Mouse (Mus musculus) c-Kit-positive CD71-negative TER-119-negative erythroid progenitor cells, embryonic 14.5 days (primary cell): ENCODE measurements around the gene Slc39a8.

Source experiments
- DNase-seq: peaks from one replicate; pipeline ENCODE4 v3.0.0-alpha.2; 2013; ENCODE audit warnings: low read depth

The Slc39a8 gene

GRCm38 (mm10) chr3:135825016-135825753 is at the start of gene Slc39a8:
Gene Slc39a8 (plus strand): TSS chr3:135825279.
- DNase-seq, result peak; percentile 75

GRCm38 (mm10) chr3:135785065-135785464 is 40.0 kb upstream of the Slc39a8 start:
- no peak for DNase-seq

DNA sequence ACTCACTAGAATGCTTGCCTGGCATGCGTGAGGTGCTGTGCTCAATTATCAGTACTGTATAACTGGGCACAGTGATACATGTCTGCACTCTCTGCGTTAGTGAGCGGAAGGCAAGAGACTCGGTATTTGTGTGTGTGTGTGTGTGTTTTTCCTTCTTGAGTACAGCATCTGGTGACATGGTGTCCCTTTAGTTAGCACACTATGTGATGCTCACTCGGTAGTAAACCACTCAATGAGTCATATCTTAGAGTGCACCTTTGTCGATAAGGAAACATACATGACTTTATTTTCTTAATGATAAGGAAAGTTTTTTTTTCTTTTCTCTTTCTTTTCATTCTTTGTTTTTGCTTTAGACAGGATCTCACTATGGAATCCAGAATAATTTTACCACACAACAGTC is 29.0 kb upstream of the Slc39a8 start:
- DNase-seq, result no peak

DNA sequence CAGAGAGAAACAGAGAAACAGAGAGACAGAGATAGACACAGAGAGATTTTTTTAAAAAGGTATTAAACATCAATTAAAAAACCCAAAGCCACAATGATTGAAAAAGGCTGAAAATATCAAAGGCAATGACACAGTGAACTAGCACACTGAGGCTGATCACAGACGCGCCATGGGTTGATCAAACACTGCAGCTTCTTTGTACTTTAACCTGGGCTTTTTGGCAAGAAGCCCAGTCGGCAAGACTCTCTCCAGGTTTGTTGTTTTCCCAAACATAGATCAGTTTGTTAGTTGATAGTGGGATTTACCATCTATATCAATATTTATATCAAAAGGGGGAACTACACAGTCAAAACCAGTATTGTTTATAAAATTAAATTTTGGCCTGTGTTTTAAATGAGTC is 26.8 kb upstream of the Slc39a8 start:
- DNase-seq, result no peak

DNA sequence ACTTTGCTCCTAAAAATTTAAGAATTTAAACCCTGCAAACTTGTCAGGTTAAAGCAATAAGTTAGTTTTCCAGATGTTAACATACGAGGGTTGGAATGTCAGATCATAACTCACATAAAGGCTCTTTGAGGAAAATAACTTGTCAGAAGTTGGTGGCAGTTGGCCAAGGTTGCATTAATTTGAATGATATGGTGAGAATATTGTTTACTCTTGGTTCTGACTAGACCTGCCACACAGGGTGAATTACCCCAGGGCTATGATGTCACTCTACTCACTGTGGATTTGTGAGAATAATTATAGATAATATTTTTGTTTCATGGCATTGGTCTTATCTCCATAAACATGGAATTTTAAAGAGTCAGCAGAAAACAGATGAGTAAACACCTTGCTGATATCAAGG is 26.4 kb upstream of the Slc39a8 start:
- DNase-seq, result no peak

DNA sequence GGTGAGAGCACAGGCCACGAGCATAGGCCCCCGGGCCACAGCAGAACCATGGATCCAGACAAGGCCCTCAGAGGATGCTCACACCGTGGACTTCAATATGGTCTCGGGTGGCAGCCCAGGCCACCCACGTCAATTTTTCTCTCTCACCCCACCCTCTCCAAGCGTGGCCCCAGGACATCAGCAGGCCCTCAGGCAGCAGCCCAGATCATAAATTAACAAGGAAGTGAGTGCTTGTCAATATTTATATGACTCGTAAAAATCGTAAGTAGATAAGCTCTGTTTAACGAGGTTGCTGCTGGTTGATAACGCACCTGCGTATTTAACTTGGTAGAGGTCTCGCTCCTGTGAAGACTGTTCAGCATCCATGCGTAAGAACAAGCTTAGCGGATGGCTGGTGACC is 10.4 kb upstream of the Slc39a8 start:
- no peak for DNase-seq

DNA sequence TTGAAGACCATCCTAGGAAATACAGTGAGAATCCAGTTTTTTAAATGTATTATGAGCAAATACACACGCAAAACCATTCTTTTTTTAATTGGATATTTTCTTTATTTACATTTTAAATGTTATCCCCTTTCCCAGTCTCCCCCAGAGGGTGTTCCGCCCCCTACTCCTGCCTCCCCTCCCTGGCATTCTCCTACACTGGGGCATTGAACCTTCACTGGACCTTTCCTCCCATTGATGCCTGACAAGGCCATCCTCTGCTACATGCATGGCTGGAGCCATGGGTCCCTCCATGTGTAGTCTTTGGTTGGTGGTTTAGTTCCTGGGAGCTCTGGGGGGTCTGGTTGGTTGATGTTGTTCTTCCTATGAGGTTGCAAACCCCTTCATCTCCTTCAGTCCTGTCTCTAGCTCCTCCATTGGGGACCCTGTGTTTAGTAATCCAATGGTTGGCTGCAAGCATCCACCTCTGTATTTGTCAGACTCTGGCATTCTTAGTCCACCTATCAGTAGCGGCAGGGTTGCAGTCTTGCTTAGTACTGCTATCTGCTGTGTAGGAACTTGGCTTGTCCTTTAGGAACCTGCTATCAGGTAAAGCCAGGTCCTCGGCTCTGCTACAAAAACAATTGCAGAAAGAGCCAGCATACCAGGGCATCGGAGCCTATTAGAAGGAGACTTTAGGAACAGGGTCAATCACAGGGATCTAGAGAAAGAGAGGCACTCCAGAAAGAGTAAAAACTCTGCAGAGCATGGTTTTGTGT is 8.9 kb upstream of the Slc39a8 start:
- no peak for DNase-seq

DNA sequence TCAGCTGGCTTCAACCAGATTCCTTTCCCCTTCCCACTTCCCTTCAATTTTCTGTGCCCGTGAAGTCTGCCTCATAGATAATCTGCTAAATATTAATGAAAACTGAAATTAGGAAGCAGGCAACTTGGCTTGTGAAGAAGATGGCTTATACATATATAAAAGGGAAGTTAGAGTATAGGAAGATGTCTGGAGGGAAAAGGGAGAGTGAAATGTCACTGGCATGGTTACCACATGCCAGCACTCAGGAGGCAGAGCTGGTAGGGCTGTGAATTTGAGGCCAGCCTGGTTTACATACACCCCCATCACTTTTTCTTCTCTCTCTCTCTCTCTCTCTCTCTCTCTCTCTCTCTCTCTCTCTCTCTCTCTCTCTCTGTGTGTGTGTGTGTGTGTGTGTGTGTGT is 8.0 kb upstream of the Slc39a8 start:
- no peak for DNase-seq

DNA sequence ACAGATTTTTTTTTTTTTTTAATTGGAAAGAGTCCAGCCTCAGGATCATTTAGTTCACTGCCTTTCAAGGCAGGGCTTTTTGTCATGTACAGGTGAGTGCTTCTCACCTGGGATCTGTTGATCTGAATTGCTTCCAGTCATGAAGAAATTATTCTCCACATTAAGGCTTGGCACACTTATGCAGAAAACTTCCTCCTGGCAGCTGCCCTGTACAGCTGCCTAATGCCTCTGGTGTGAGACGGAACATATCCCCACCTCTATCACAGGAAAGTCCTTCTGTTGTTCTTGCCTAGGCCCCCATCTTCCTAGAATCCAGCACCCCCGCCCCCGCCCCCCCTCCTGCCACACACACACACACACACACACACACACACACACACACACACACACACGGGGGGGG is 643 bp upstream of the Slc39a8 start:
- DNase-seq, result no peak

- DNase-seq, result peak; percentile 48
Observed at GRCm38 (mm10) chr3:135825754-135826683, 940 bp downstream of the Slc39a8 start.

- no peak for DNase-seq
Observed at GRCm38 (mm10) chr3:135826684-135827249, 1.7 kb downstream of the Slc39a8 start.

DNA sequence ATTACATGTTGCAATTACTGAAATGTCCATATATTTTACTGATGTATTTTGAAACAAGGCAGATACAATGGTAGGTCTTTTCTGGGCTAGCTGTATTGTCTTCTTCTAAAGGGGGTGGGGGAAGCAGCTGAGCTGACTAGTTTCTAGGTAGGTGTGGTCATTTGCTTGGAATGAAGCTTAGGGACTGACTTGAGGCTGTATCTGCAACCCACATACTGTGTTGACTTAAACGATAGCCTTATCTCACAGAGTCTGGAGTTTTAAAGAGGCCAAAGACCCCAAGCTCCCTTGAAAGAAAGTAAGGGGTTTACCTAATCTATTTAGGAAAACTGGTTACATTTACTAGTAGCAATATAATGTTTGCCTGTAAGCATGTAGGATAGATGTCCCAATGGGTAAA is 2.9 kb downstream of the Slc39a8 start:
- DNase-seq, result no peak

- no peak for DNase-seq
Observed at GRCm38 (mm10) chr3:135832496-135832895, 7.4 kb downstream of the Slc39a8 start.

- no peak for DNase-seq
Observed at GRCm38 (mm10) chr3:135832907-135833306, 7.8 kb downstream of the Slc39a8 start.

DNA sequence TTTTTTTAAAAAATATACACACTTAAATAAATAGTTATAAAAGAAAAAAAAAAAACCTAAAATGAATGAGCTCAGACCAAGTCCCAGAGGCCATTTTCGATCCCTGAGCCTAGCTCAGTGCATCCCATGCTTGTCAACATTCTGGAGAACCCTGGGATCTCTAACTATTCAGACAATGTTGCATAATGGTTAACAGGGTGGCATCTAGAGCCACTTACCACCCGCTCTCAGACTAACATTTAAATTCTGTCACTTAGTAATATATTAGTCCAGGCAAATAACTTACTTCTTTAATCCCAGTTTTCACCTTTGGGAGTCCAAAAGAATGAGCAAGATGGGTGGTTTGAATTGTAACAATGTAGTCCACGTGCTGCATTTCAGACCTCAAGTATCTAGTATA is 9.9 kb downstream of the Slc39a8 start:
- DNase-seq, result no peak

GRCm38 (mm10) chr3:135839535-135839934 is 14.5 kb downstream of the Slc39a8 start:
- DNase-seq, result no peak

DNA sequence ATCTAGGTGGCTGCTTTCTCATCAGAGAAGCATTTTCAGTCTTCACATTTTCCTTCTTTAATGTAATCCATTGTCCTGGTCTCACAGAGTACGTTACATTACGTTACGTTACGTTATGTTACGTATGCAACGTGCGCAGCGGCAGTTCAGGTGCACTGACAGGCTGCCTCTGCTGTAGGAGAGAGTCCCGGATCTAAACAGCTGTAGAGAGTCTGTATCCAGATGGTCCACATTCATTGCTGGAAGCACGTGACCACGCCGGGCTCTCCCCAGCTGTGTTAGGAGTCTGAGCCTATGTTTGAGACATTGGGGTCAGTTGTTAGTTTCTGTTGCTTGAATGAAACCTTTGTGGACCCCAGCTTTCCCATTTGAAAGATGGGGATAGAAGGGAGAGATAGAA is 15.1 kb downstream of the Slc39a8 start:
- DNase-seq, result no peak

DNA sequence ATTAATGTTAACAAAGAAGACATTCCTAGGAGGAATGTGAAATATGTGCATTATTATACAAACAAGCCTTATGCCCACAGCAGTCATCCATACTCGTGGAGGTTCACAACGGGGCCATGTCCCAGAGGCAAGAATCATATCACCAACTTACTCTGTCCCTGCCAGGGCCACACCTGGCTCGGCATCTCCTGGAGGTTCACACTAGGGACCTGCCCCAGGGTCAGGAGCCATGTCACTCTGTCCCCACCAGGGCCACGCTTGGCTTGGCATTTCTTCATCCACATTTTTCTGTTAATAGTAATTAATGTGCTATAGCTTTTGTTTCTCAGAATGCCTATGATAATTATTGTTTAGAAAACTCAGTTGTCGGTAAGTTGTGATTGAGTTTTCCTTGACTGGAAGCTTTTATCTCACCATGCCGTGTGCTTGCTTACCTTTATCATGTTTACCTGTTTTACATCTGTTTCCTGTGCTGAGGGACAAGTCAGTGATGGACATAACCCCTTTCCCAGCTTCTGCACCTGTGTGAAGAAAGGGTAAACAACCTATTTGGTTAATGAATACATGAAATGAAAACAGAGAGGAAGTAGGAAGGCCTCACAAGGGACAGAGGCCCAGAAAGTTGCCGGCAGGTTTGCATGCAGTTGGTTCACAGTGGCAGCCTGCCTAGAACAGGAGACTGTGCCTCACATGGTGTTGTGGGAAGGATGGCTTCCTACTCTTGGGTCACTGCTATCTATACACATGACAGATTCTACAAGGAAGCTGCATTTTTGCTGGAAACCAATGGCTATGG is 16.8 kb downstream of the Slc39a8 start:
- DNase-seq, result no peak

- DNase-seq, result no peak
Observed at GRCm38 (mm10) chr3:135843181-135843580, 18.1 kb downstream of the Slc39a8 start.

GRCm38 (mm10) chr3:135843707-135844106 is 18.6 kb downstream of the Slc39a8 start:
- no peak for DNase-seq

DNA sequence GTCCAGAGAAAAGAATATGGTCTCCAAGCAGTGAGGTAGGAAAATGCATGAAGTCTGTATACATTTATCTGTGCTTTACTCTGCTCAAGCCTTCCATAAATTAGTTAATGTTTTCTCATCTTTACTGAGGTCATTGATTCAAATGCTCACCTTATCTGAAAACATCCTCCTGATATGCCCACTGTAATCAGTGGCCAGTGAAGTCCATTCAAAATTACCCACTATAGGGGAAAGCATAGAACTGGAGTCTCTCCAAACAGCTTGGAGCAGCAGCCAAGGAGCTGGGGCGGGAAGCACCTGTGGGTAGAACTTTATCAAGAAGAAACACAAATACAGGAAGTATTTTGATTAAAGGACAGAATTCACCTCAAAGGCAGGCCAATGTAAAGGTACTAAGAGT is 19.8 kb downstream of the Slc39a8 start:
- no peak for DNase-seq
